Mouse (Mus musculus) testis, postnatal 10 days (tissue): ENCODE results near the gene Asic2.

Experiments used
- DNase-seq: peaks from one replicate; pipeline ENCODE4 v3.0.0; 2021; ENCODE audit warnings: low spot score

Asic2 gene

GRCm38 (mm10) chr11:81096011-81096410, 872.2 kb downstream of the Asic2 start:
- DNase-seq = peak; percentile 51

GRCm38 (mm10) chr11:81094581-81094980, 873.7 kb downstream of the Asic2 start:
- DNase-seq = no peak

GRCm38 (mm10) chr11:81092161-81092560, 876.1 kb downstream of the Asic2 start:
- no peak for DNase-seq

GRCm38 (mm10) chr11:81083822-81084221, 884.4 kb downstream of the Asic2 start:
- DNase-seq = no peak

GRCm38 (mm10) chr11:81080076-81080805, 888.0 kb downstream of the Asic2 start:
- DNase-seq = no peak

GRCm38 (mm10) chr11:81079237-81079636, 889.0 kb downstream of the Asic2 start:
- no peak for DNase-seq

GRCm38 (mm10) chr11:81071836-81072235, 896.4 kb downstream of the Asic2 start:
- DNase-seq = no peak

- no peak for DNase-seq
Measured at GRCm38 (mm10) chr11:81065386-81065785, 902.9 kb downstream of the Asic2 start.

- DNase-seq = no peak
Measured at GRCm38 (mm10) chr11:81064006-81064405, 904.3 kb downstream of the Asic2 start.

GRCm38 (mm10) chr11:81060077-81060476, 908.2 kb downstream of the Asic2 start:
- DNase-seq = no peak

- DNase-seq = no peak
Measured at GRCm38 (mm10) chr11:81059546-81059945, 908.7 kb downstream of the Asic2 start.

GRCm38 (mm10) chr11:81057506-81057905, 910.8 kb downstream of the Asic2 start:
- no peak for DNase-seq

GRCm38 (mm10) chr11:81056776-81057175, 911.5 kb downstream of the Asic2 start:
- DNase-seq = no peak

GRCm38 (mm10) chr11:81055446-81056145, 912.7 kb downstream of the Asic2 start:
- no peak for DNase-seq

GRCm38 (mm10) chr11:81053826-81054225, 914.4 kb downstream of the Asic2 start:
- no peak for DNase-seq

GRCm38 (mm10) chr11:81041671-81042070, 926.6 kb downstream of the Asic2 start:
- no peak for DNase-seq

- no peak for DNase-seq
Measured at GRCm38 (mm10) chr11:81039976-81040375, 928.3 kb downstream of the Asic2 start.

GRCm38 (mm10) chr11:81032151-81032550, 936.1 kb downstream of the Asic2 start:
- DNase-seq = no peak

GRCm38 (mm10) chr11:81014776-81015175, 953.5 kb downstream of the Asic2 start:
- DNase-seq = no peak

- DNase-seq = no peak
Measured at GRCm38 (mm10) chr11:81013501-81013900, 954.8 kb downstream of the Asic2 start.

GRCm38 (mm10) chr11:81010766-81011165, 957.5 kb downstream of the Asic2 start:
- no peak for DNase-seq

GRCm38 (mm10) chr11:81009366-81009765, 958.9 kb downstream of the Asic2 start:
- DNase-seq = no peak

GRCm38 (mm10) chr11:81005831-81006230, 962.4 kb downstream of the Asic2 start:
- DNase-seq = peak; percentile 58
